Mouse (Mus musculus) heart, adult 2 months (tissue): ENCODE results near the gene Irf9. TPM values are rescaled to one million over a fixed set of nuclear protein-coding genes. Genes with fewer than 3 reads are reported as not detected.

ENCODE experiments used
- DNase-seq, 2 experiments: peaks; one replicate each; pipeline ENCODE4 v3.0.0; 2021
- H3K27ac ChIP-seq: fragments of 200-600 bp; 2 replicates; pipeline ENCODE4 v1.8.1; 2022
- H3K27me3 ChIP-seq: fragments of 200-500 bp; 2 replicates; pipeline ENCODE4 v1.6.1; 2012; ENCODE audit warnings: mild to moderate bottlenecking, low read length, inconsistent platforms, mixed read lengths; ENCODE audit not compliant: control insufficient read depth, insufficient read depth
- H3K36me3 ChIP-seq: fragments of 200-500 bp; 2 replicates; pipeline ENCODE4 v1.6.1; 2012; ENCODE audit warnings: low read length, inconsistent platforms; ENCODE audit not compliant: control insufficient read depth, insufficient read depth
- H3K4me1 ChIP-seq: fragments of 200-500 bp; 2 replicates; pipeline ENCODE4 v1.6.1; 2011; ENCODE audit warnings: low read length; ENCODE audit not compliant: control insufficient read depth, insufficient read depth
- H3K4me3 ChIP-seq: fragments of 200-600 bp; 2 replicates; pipeline ENCODE4 v1.8.1; 2022
- H3K79me2 ChIP-seq: fragments of 200-500 bp; replicated peaks from 2 replicates; pipeline ENCODE4 v1.6.1; 2012; ENCODE audit warnings: mild to moderate bottlenecking, inconsistent platforms, low read length, moderate library complexity, mixed read lengths; ENCODE audit not compliant: control insufficient read depth, insufficient read depth
- H3K9ac ChIP-seq: fragments of 200-500 bp; 2 replicates; pipeline ENCODE4 v1.6.1; 2012; ENCODE audit warnings: low read depth, mild to moderate bottlenecking, control low read depth, inconsistent platforms, low read length, mixed read lengths
- CTCF ChIP-seq: fragments of 200-600 bp; IDR thresholded peaks from 2 replicates; pipeline ENCODE4 v1.8.1; 2022; ENCODE audit warnings: antibody characterized with exemption, mild to moderate bottlenecking, moderate library complexity
- EP300 ChIP-seq: fragments of 200-500 bp; IDR thresholded peaks from 2 replicates; pipeline ENCODE4 v1.6.1; 2011; ENCODE audit warnings: low read depth, low read length, control low read depth; ENCODE audit not compliant: insufficient read depth
- POLR2A ChIP-seq: fragments of 200-500 bp; IDR thresholded peaks from 2 replicates; pipeline ENCODE4 v1.6.1; 2011; ENCODE audit warnings: mild to moderate bottlenecking, low read depth, low read length, control low read depth; ENCODE audit not compliant: insufficient read depth
- WGBS: fragments of 180-500 bp; shearing (Covaris S2); methylation state at CpG from one replicate; pipeline ENCODE4 v1.1.7; 2018; 5-methylcytosine and 5-hydroxymethylcytosine counted together
- intact Hi-C: fragments of 180-260 bp; cut with DNase I; formaldehyde crosslinking; loops from one replicate; pipeline ENCODE4 v1.15.1; 2025
- long read RNA-seq: library from polyadenylated mRNA; stranded (forward); transcript quantifications from one replicate; pipeline ENCODE4 v2.0.0, GENCODE M21; 2021
- polyA plus RNA-seq: library from polyadenylated mRNA; depleted of rRNA; stranded (reverse); fragments of >200 nt; gene quantifications from 2 replicates; pipeline ENCODE4 v1.2.3, GENCODE M21; 2012; rRNA removed
- total RNA-seq, 2 experiments: library from RNA; stranded (reverse); gene quantifications; 2 replicates each; pipeline ENCODE4 v1.2.3; 2021

Gene Irf9
- 1 to 10 TPM; 9.7 to 9.8 TPM for total RNA-seq
- 22.2 and 29.3 TPM in 2 replicates for polyA plus RNA-seq
- long read RNA-seq, partial matches to known transcripts = 3 of 9 reads
- long read RNA-seq, other reads (novel, unspliced or antisense) = 2 of 9 reads

DNA sequence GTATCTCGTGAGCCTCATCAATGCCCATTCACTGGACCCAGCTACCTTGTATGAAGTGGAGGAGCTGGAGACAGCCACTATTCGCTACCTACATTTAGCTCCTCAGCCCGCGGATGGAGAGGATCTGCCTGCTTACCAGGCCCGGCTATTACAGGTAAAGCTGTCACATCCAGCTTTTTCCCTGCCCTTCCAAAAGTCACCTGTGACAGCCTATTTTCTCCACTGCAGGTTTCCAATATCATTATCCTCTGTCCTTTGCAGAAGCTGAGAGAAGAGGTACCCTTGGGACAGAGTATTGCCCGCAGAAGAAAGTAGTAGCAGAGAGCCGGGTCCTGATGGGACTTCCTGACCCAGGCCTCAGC lies at the start of gene Irf9:
Gene Irf9 (plus strand): TSS at position 301 of the 362 bp plus-strand sequence.
- peaks cover 10% of the 10 kb centered on the region for H3K36me3 ChIP-seq
- peak within 1 kb of the TSS; percentile 97 for H3K27ac ChIP-seq
- peaks cover 12% of the 10 kb centered on the region for H3K4me1 ChIP-seq
- intact Hi-C loops = loop anchor here (2.0 to 5.0 kb wide), 2 partner anchors 42 to 106 kb away; partner anchors contain the start of genes A730061H03Rik and Dcaf11
- 67% methylated on average over 7 of the region's 7 CpGs for WGBS
- H3K27me3 ChIP-seq = no peaks in the 10 kb centered on the region
- no peaks in the 10 kb centered on the region for H3K79me2 ChIP-seq
- peak within 1 kb of the TSS; percentile 71 for H3K4me3 ChIP-seq
- no peak for DNase-seq
- H3K9ac ChIP-seq = peak within 1 kb of the TSS; percentile 76
- TF ChIP-seq EP300 (no peak), CTCF (no peak), POLR2A (no peak)

GRCm38 (mm10) chr14:55554635-55555034 lies 48.7 kb upstream of the Irf9 start:
- TF ChIP-seq POLR2A = no peak
- no peak for TF ChIP-seq EP300
- no peak for TF ChIP-seq CTCF
- H3K36me3 ChIP-seq = no peaks in the 10 kb centered on the region
- no peaks in the 10 kb centered on the region; the same call in 1 of the 2 replicates for H3K4me1 ChIP-seq
- DNase-seq = no peak
- no peaks in the 10 kb centered on the region for H3K79me2 ChIP-seq
- H3K4me3 ChIP-seq = no peak overlapping the region
- intact Hi-C loops = no loop called here
- H3K27ac ChIP-seq = no peak overlapping the region
- no peak overlapping the region for H3K9ac ChIP-seq
- no peaks in the 10 kb centered on the region for H3K27me3 ChIP-seq

DNA sequence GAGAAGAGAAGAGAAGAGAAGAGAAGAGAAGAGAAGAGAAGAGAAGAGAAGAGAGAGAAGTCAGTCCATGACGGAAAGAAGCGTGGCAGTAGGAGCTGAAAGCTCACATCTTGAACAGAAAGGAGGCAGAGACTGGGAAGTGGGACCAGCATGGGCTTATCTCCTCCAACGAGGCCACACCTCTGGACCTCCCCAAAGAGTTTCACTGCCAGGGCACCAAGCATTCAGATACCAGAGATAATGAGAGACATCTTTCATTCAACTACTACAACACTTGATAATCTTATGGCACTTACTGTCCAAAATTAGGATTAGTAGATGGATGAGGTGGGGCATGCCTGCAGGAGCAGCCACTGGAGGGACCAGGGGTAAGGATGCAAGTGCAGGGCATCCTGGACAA lies 47.6 kb upstream of the Irf9 start:
- H3K27me3 ChIP-seq = no peaks in the 10 kb centered on the region
- DNase-seq = no peak
- WGBS = 70% methylated on average over 3 of the region's 3 CpGs
- no peak overlapping the region for H3K27ac ChIP-seq
- intact Hi-C loops = no loop called here
- no peak overlapping the region for H3K9ac ChIP-seq
- TF ChIP-seq CTCF = no peak
- no peak for TF ChIP-seq POLR2A
- no peak for TF ChIP-seq EP300
- H3K36me3 ChIP-seq = no peaks in the 10 kb centered on the region
- no peaks in the 10 kb centered on the region; the same call in 1 of the 2 replicates for H3K4me1 ChIP-seq
- H3K79me2 ChIP-seq = no peaks in the 10 kb centered on the region
- no peak overlapping the region for H3K4me3 ChIP-seq

DNA sequence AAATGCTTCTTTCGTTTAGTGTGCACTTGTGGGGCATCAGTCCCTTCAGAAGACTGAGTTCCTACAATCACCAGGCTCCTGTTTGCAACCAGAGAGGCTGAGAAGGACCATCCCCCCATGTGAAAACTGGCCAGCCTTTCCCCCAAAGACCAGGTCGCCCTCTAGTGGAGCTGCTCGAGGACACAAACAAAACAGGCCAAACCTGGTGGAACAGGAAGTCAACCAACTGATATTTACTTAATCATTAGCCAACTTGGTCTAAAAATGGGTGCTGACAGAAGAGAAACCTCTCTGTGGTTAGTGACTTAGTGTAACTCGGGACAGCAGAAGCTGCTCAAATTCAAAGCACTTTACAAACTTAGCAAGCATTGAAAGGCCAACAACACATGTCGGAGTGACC lies 46.4 kb upstream of the Irf9 start:
- Histone ChIP-seq H3K36me3 (no peaks in the 10 kb centered on the region), H3K9ac (no peak overlapping the region), H3K4me3 (no peak overlapping the region), H3K27me3 (no peaks in the 10 kb centered on the region), H3K4me1 (peaks cover 3% of the 10 kb centered on the region), H3K27ac (peak overlapping the region; percentile 68), H3K79me2 (no peaks in the 10 kb centered on the region)
- peak; percentile 79 to 82 for DNase-seq
- 17% methylated on average over 5 of the region's 5 CpGs for WGBS
- intact Hi-C loops = loop anchor here (1.0 kb wide), 1 partner anchor 60 kb away; no protein-coding TSS in a partner anchor
- TF ChIP-seq POLR2A = no peak
- no peak; the same call in none of the 2 replicates for TF ChIP-seq CTCF
- TF ChIP-seq EP300 = peak; percentile 66; the same call in 1 of the 2 replicates

DNA sequence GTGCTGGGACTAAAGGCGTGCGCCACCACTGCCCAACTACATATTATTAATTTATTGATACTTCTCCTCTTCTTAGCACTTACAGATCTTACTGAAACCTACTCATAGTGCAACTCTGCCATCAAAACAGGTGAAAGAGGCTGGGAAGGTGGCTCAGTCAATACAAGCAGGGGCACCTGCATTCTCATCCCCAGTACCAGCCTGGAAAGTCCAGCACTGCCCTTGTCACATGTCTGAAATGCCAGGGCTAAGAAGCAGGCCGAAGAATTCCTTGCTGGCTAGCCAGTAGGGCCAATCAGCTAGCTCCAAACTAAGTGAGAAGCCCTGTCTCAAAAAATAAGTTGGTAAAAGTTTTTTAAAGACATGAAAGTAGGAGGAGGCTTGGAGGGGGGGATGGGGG lies 45.8 kb upstream of the Irf9 start:
- Histone ChIP-seq H3K4me1 (peaks cover 3% of the 10 kb centered on the region), H3K27me3 (no peaks in the 10 kb centered on the region), H3K79me2 (no peaks in the 10 kb centered on the region), H3K36me3 (no peaks in the 10 kb centered on the region), H3K27ac (peak overlapping the region; percentile 68), H3K9ac (no peak overlapping the region), H3K4me3 (no peak overlapping the region)
- TF ChIP-seq EP300 (no peak), POLR2A (no peak)
- intact Hi-C loops = loop anchor here (1.0 kb wide), 1 partner anchor 60 kb away; no protein-coding TSS in a partner anchor
- DNase-seq = no peak
- WGBS = 79% methylated on average over 3 of the region's 3 CpGs

DNA sequence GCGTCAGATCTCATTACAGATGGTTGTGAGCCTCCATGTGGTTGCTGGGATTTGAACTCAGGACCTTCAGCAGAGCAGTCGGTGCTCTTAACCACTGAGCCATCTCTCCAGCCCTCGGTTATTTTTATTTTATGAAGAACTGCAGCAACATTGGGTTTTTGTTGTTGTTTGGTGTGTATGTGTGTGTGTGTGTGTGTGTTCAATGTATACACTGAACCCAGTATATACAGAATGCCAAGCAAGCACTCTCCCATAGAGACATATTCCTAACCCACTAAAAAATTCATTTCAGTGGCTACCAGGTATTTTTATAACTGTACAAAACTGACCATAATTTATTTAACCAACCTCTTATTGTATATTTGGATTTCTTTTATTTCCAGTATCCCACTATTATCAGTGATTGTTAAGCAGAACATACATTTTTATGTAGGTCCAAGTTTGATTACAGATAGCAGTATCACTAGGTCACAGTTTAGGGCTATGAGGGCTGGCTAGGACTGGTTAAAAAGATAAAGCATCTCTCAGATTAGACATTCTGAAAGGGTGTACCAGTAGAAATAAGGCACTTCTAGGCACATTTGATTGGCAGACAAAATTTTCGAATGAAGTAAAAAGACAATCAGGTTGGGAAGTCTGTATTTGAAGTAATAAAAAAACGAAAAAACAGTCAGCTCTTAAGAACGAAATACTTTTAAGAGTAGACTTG lies 44.5 kb upstream of the Irf9 start:
- H3K27ac ChIP-seq = peak overlapping the region; percentile 98
- H3K27me3 ChIP-seq = no peaks in the 10 kb centered on the region
- no peak overlapping the region for H3K9ac ChIP-seq
- no peak for DNase-seq
- intact Hi-C loops = loop anchor here (2.0 kb wide), 1 partner anchor 18 kb away; the partner anchor contains the start of gene Pck2
- peaks cover 3% of the 10 kb centered on the region for H3K4me1 ChIP-seq
- H3K4me3 ChIP-seq = peak overlapping the region; percentile 91
- H3K36me3 ChIP-seq = no peaks in the 10 kb centered on the region
- WGBS = 54% methylated on average over 6 of the region's 6 CpGs
- H3K79me2 ChIP-seq = no peaks in the 10 kb centered on the region
- TF ChIP-seq EP300 (no peak), CTCF (peak; percentile 24; the same call in 1 of the 2 replicates)
